Mouse (Mus musculus) bone marrow macrophage, adult 2 months (primary cell): ENCODE data around the gene Arhgap27. TPM values are rescaled to one million over a fixed set of nuclear protein-coding genes. Genes with fewer than 3 reads are reported as not detected.

ENCODE experiments used
- H3K27ac ChIP-seq: 2 replicates; pipeline ENCODE4 v1.5.1; 2012; ENCODE audit warnings: low read depth, low read length; ENCODE audit not compliant: insufficient read depth
- H3K4me1 ChIP-seq: 2 replicates; pipeline ENCODE4 v1.6.1; 2012; ENCODE audit warnings: low read length; ENCODE audit not compliant: control insufficient read depth, insufficient read depth
- H3K4me3 ChIP-seq: 2 replicates; pipeline ENCODE4 v1.5.1; 2012; ENCODE audit warnings: mild to moderate bottlenecking, low read length, moderate library complexity; ENCODE audit not compliant: insufficient read depth
- CTCF ChIP-seq: IDR thresholded peaks from 2 replicates; pipeline ENCODE4 v1.5.1; 2012; ENCODE audit warnings: low read depth, mild to moderate bottlenecking, low read length, moderate library complexity
- POLR2A ChIP-seq: IDR thresholded peaks from 2 replicates; pipeline ENCODE4 v1.6.1; 2012; ENCODE audit warnings: mild to moderate bottlenecking, low read depth, low read length, borderline replicate concordance
- polyA plus RNA-seq: library from polyadenylated mRNA; stranded (reverse); fragments of >200 nt; gene quantifications from 2 replicates; pipeline ENCODE4 v1.2.4, GENCODE M21; 2012; ENCODE audit not compliant: missing spikeins, insufficient read depth, insufficient read length

Arhgap27 gene
- polyA plus RNA-seq, 1 experiment: 23.8 TPM

GRCm38 (mm10) chr11:103346657-103347056 is 16.8 kb downstream of the Arhgap27 start:
- no peak overlapping the region for H3K27ac ChIP-seq
- peaks cover 51% of the 10 kb centered on the region for H3K4me1 ChIP-seq
- no peak overlapping the region for H3K4me3 ChIP-seq
- TF ChIP-seq POLR2A: no peak
- TF ChIP-seq CTCF: no peak

GRCm38 (mm10) chr11:103346236-103346635 is 17.3 kb downstream of the Arhgap27 start:
- TF ChIP-seq POLR2A (no peak), CTCF (no peak)
- Histone ChIP-seq H3K4me3 (no peak overlapping the region), H3K4me1 (peaks cover 51% of the 10 kb centered on the region), H3K27ac (no peak overlapping the region)

DNA sequence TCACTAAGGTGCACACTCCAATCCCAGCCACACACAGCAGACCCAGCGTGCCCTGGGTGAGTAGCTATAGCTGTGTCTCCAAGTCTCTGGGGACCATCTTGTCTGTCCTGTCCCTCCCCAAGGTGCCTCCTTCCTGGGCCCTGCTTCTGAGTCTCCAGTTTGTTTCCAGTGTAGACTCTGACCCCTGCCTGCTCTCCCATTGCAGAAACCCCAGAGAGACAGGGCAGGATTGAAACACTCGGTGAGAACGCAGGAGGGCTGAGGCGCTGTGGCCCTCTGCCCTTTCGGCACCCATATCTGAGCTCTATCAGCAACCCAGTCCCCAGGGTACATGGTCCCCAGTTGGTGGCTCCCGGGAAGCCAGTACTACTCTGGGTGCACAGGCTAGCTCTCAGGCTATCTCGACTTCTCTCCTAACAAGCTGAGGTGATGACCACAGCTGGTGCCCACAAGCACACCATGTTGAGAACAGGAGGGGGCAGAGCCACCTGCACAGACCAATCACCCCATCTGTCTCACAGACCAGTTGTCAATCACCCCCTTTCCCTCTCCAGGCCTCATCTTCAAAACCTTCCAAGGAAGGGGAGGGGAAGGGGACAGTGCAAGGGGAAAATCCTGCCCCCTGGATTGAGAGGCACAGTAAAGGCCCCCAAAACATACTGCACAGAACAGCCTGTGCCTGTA is 17.9 kb downstream of the Arhgap27 start:
- H3K27ac ChIP-seq: no peak overlapping the region

GRCm38 (mm10) chr11:103344494-103345332 is 18.8 kb downstream of the Arhgap27 start:
- Histone ChIP-seq H3K27ac (peak overlapping the region; percentile 17; the same call in 1 of the 2 replicates), H3K4me3 (peak overlapping the region; percentile 28), H3K4me1 (peaks cover 51% of the 10 kb centered on the region)
- no peak for TF ChIP-seq POLR2A

More for the DNA sequence above, 17.9 kb downstream of the Arhgap27 start:
- Histone ChIP-seq H3K4me1 (peaks cover 51% of the 10 kb centered on the region), H3K4me3 (no peak overlapping the region)
- TF ChIP-seq POLR2A (no peak), CTCF (no peak)

DNA sequence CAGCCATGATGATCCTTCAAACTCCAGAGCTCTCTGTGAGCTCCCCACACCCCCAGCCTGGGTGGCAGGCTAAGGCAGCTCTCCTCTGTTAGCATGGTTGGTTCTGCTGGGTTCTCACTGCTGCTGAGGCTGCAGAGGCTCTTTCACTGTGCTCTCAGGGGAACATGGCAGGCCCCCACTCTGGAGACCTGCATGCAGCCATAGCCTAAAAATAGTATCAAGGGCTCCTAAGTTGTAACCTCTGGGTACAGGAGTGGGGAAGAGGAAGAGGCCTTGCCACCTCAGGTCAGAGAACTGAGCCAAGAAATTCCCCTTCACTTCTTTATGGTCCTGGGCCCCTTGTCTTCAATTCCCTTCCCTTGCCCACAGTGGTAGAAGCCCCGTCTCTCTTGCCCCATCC is 19.6 kb downstream of the Arhgap27 start:
- TF ChIP-seq CTCF (no peak; the same call in 1 of the 2 replicates), POLR2A (no peak)
- Histone ChIP-seq H3K4me3 (peak overlapping the region; percentile 27), H3K4me1 (peaks cover 51% of the 10 kb centered on the region), H3K27ac (no peak overlapping the region)

DNA sequence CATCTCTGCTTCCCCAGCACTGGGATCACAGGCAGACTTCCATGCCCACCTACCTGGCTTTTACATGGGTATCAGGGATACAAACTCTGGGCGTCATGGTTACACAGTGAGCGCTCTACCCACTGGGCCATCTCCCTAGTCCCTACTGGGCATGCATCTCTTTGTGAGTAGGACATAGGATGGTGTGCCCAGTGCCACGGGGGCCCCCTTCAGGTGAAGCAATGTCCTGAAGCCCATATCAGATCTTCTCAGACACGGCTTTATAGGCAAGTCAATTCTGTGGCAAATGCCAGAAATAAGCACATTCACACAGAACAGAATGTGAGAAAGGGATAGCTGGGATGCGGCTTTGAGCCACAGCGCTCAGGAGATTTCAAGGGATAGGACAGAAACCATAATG is 20.4 kb downstream of the Arhgap27 start:
- Histone ChIP-seq H3K4me3 (no peak overlapping the region), H3K27ac (no peak overlapping the region), H3K4me1 (peaks cover 51% of the 10 kb centered on the region)
- no peak for TF ChIP-seq CTCF
- no peak for TF ChIP-seq POLR2A

- no peak for TF ChIP-seq CTCF
- Histone ChIP-seq H3K4me1 (peaks cover 35% of the 10 kb centered on the region), H3K27ac (no peak overlapping the region), H3K4me3 (no peak overlapping the region)
Observed at GRCm38 (mm10) chr11:103340677-103341076, 22.8 kb downstream of the Arhgap27 start.

DNA sequence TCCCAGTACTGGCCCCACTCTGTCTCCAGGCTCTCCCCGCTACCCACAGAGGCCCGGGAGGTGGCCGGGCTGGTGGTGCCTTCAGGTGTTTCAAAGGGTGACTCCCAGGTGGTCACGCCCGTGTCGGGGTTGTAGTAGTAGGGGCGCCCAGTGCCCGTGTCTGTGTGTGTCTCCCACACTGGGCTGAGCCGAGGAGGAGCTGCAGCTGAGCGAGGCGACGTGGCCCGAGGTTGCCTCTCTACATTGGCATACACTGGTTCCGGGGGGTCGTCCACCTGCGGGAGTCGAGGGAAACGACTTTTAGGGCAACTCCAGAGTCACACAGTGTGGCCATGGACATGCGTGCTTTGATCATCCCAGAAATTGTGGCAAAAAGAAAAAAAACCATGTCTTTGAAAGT is 23.4 kb downstream of the Arhgap27 start:
- Histone ChIP-seq H3K4me3 (no peak overlapping the region), H3K27ac (no peak overlapping the region), H3K4me1 (peaks cover 29% of the 10 kb centered on the region)
- TF ChIP-seq CTCF: no peak
- TF ChIP-seq POLR2A: no peak

DNA sequence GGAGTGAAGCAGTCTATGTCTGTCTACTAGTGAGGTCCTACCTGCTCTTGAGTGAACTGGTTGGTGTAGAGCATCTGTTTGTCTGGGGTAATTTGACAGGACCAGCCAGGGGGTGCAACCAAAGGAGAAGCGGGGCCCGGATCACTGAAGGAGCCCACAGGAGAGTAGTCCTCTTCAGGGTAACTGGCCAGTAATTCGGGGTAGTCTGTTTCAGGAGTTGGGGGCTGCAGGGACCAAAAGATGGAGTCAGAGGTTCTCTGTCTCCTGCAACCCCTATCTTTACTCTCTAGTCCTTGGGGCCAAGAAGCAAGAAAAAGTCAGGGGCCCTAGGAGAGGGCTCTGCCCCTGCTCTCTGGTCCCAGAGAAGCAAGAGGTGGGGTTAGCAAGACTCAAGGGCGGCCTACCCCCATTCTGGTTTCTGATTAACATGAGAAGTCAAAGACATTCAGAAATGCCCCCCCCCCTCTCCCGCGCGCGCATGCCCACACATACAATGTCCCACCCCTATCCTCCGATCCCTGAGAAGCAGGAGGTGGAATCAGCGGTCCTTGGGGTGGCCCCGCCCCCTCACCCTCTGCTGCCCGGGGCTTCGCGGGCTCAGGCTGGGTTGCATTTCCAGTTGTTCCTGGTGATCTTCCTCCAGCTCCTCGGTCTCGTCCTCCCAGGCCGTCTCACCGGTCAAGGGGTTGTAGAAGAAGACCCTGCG is 23.9 kb downstream of the Arhgap27 start:
- Histone ChIP-seq H3K4me1 (peaks cover 24% of the 10 kb centered on the region), H3K27ac (no peak overlapping the region), H3K4me3 (no peak overlapping the region)
- TF ChIP-seq CTCF: no peak
- TF ChIP-seq POLR2A: no peak
